Mouse (Mus musculus): ENCODE measurements around the gene Ocln.
A peak's percentile ranks its signal among the peaks of the same experiment; 100 is the strongest.
"Not testable (repeated sequence)": the region's sequence is repeated elsewhere in the genome, so short reads cannot be mapped to it uniquely, and the experiment has no call there.

The Ocln gene

GRCm38 (mm10) chr13:100543011-100543767 lies 9.3 kb downstream of the Ocln start:
- DNase-seq: no peak

- DNase-seq: no peak
Measured at GRCm38 (mm10) chr13:100536149-100536548, 16.4 kb downstream of the Ocln start.

GRCm38 (mm10) chr13:100532788-100533365 lies 19.6 kb downstream of the Ocln start:
- DNase-seq: peak; percentile 26 to 62

- DNase-seq: no peak
Measured at GRCm38 (mm10) chr13:100526649-100527038, 25.9 kb downstream of the Ocln start.

GRCm38 (mm10) chr13:100525935-100526648 lies 26.4 kb downstream of the Ocln start:
- no peak for DNase-seq

GRCm38 (mm10) chr13:100524896-100525295 lies 27.6 kb downstream of the Ocln start:
- no peak for DNase-seq

GRCm38 (mm10) chr13:100523698-100524097 lies 28.8 kb downstream of the Ocln start:
- DNase-seq: no peak

GRCm38 (mm10) chr13:100521724-100522591 lies 30.6 kb downstream of the Ocln start:
- no peak for DNase-seq

GRCm38 (mm10) chr13:100519162-100519561 lies 33.4 kb downstream of the Ocln start:
- DNase-seq: no peak

- no peak for DNase-seq
Measured at GRCm38 (mm10) chr13:100518191-100518590, 34.3 kb downstream of the Ocln start.

- DNase-seq: no peak
Measured at GRCm38 (mm10) chr13:100517652-100518153, 34.8 kb downstream of the Ocln start.

GRCm38 (mm10) chr13:100516213-100517105 lies 36.1 kb downstream of the Ocln start:
- no peak for DNase-seq

GRCm38 (mm10) chr13:100512792-100513191 lies 39.7 kb downstream of the Ocln start:
- no peak for DNase-seq

GRCm38 (mm10) chr13:100511860-100512364 lies 40.6 kb downstream of the Ocln start:
- no peak for DNase-seq

- peak; percentile 43 to 45 for DNase-seq
Measured at GRCm38 (mm10) chr13:100511146-100511859, 41.2 kb downstream of the Ocln start.

- DNase-seq: not testable (repeated sequence)
Measured at GRCm38 (mm10) chr13:100499625-100500024, 52.9 kb downstream of the Ocln start.

- peak; percentile 48 to 76 for DNase-seq
Measured at GRCm38 (mm10) chr13:100495337-100495736, 57.2 kb downstream of the Ocln start.

- DNase-seq: not testable (repeated sequence)
Measured at GRCm38 (mm10) chr13:100494370-100494769, 58.1 kb downstream of the Ocln start.

GRCm38 (mm10) chr13:100493313-100493712 lies 59.2 kb downstream of the Ocln start:
- no peak for DNase-seq

GRCm38 (mm10) chr13:100492061-100492787 lies 60.3 kb downstream of the Ocln start, which contains the start of gene Gtf2h2:
TSS of gene Gtf2h2 (minus strand) at chr13:100492579.
- DNase-seq: peak; percentile 88 to 93

Measured in lung, postnatal 4 days (tissue).